Mouse (Mus musculus) hindbrain, postnatal 0 days (tissue): ENCODE data around the gene Rasa3. TPM values are rescaled to one million over a fixed set of nuclear protein-coding genes. Genes with fewer than 3 reads are reported as not detected.

Experiments used
- ATAC-seq: fragments of 200-750 bp; cut with Nextera tagmentation; 2 replicates; pipeline ENCODE4 v1.8.0; 2017; ENCODE audit warnings: mild to moderate bottlenecking, moderate TSS enrichment, moderate library complexity
- DNase-seq: peaks from one replicate; pipeline ENCODE4 v3.0.0-alpha.2; 2015; ENCODE audit warnings: low spot score
- H3K27ac ChIP-seq: fragments of 300-500 bp; sonication (generic); 2 replicates; pipeline ENCODE4 v1.5.1; 2014; ENCODE audit warnings: mild to moderate bottlenecking
- H3K27me3 ChIP-seq: fragments of 300-500 bp; sonication (generic); 2 replicates; pipeline ENCODE4 v1.6.1; 2014; ENCODE audit warnings: low read length, mixed read lengths; ENCODE audit not compliant: insufficient read depth
- H3K36me3 ChIP-seq: fragments of 300-500 bp; sonication (generic); 2 replicates; pipeline ENCODE4 v1.6.1; 2014; ENCODE audit warnings: low read length, mixed read lengths; ENCODE audit not compliant: insufficient read depth
- H3K4me1 ChIP-seq: fragments of 300-500 bp; sonication (generic); 2 replicates; pipeline ENCODE4 v1.6.1; 2014; ENCODE audit warnings: antibody characterized with exemption, low read length, mixed read lengths; ENCODE audit not compliant: insufficient read depth
- H3K4me2 ChIP-seq: fragments of 300-500 bp; sonication (generic); 2 replicates; pipeline ENCODE4 v1.6.1; 2014; ENCODE audit warnings: low read depth, mild to moderate bottlenecking, low read length, moderate library complexity, mixed read lengths
- H3K4me3 ChIP-seq: fragments of 300-500 bp; sonication (generic); 2 replicates; pipeline ENCODE4 v1.5.1; 2014; ENCODE audit warnings: low read length
- H3K9ac ChIP-seq: fragments of 300-500 bp; sonication (generic); replicated peaks from 2 replicates; pipeline ENCODE4 v1.6.1; 2014; ENCODE audit warnings: mild to moderate bottlenecking, low read length, moderate library complexity, mixed read lengths
- H3K9me3 ChIP-seq: fragments of 300-500 bp; sonication (generic); 2 replicates; pipeline ENCODE4 v1.6.1; 2016; ENCODE audit warnings: low read length, mixed read lengths
- CTCF ChIP-seq: IDR thresholded peaks from 2 replicates; pipeline ENCODE4 v1.5.1; 2016; ENCODE audit warnings: antibody characterized with exemption, control low read depth, low read depth
- WGBS: fragments of 180-500 bp; shearing (Covaris S2); extraction: QIAGEN DNeasy Blood & Tissue Kit; methylation state at CpG from one replicate; pipeline ENCODE4 v1.1.7; 2014; 5-methylcytosine and 5-hydroxymethylcytosine counted together
- polyA plus RNA-seq: library from polyadenylated mRNA; unstranded; fragments of >200 nt; fragmentation: Nextera tagmentation; extraction: Ambion mirVana; gene quantifications from 2 replicates; pipeline ENCODE4 v1.2.1, GENCODE M21; 2015
- total RNA-seq: library from RNA; depleted of rRNA; stranded (reverse); fragments of >200 nt; gene quantifications from 2 replicates; pipeline ENCODE4 v1.2.3, GENCODE M21; 2014

Gene Rasa3
- total and polyA plus RNA-seq, 2 experiments from 2014 or later: 29.4 to 85.2 TPM

GRCm38 (mm10) chr8:13647591-13647990 lies 29.8 kb downstream of the Rasa3 start:
- no peaks in the 10 kb centered on the region for H3K9me3 ChIP-seq
- ATAC-seq (no peak), DNase-seq (no peak)
- peaks cover 46% of the 10 kb centered on the region for H3K4me1 ChIP-seq
- 75% methylated on average over 5 of the region's 5 CpGs for WGBS
- H3K4me2 ChIP-seq: no peak overlapping the region
- no peak for TF ChIP-seq CTCF
- H3K36me3 ChIP-seq: no peaks in the 10 kb centered on the region
- no peak overlapping the region for H3K4me3 ChIP-seq
- 0 out of 2 replicates have a peak overlapping the region, but pooled peaks have one; percentile 2 for H3K27ac ChIP-seq
- no peaks in the 10 kb centered on the region for H3K27me3 ChIP-seq
- no peak overlapping the region for H3K9ac ChIP-seq

GRCm38 (mm10) chr8:13644932-13645676 lies 32.3 kb downstream of the Rasa3 start:
- no peaks in the 10 kb centered on the region for H3K27me3 ChIP-seq
- H3K4me3 ChIP-seq: no peak overlapping the region
- no peak overlapping the region for H3K4me2 ChIP-seq
- H3K36me3 ChIP-seq: no peaks in the 10 kb centered on the region
- TF ChIP-seq CTCF: no peak
- peak overlapping the region; percentile 73 for H3K27ac ChIP-seq
- ATAC-seq (no peak), DNase-seq (no peak)
- peaks cover 50% of the 10 kb centered on the region for H3K4me1 ChIP-seq
- H3K9ac ChIP-seq: no peak overlapping the region
- no peaks in the 10 kb centered on the region for H3K9me3 ChIP-seq
- 38% methylated on average over 6 of the region's 6 CpGs for whole genome bisulfite sequencing

- no peak overlapping the region for H3K4me3 ChIP-seq
- no peak overlapping the region for H3K4me2 ChIP-seq
- H3K27ac ChIP-seq: peak overlapping the region; percentile 73; the same call in 1 of the 2 replicates
- ATAC-seq (no peak; the same call in 1 of the 2 replicates), DNase-seq (peak; percentile 51)
- peaks cover 41% of the 10 kb centered on the region for H3K4me1 ChIP-seq
- peak; percentile 16; the same call in 1 of the 2 replicates for TF ChIP-seq CTCF
- H3K27me3 ChIP-seq: no peaks in the 10 kb centered on the region
- no peaks in the 10 kb centered on the region for H3K36me3 ChIP-seq
- 9% methylated on average over 6 of the region's 6 CpGs for WGBS
- H3K9me3 ChIP-seq: no peaks in the 10 kb centered on the region
- H3K9ac ChIP-seq: 0 out of 2 replicates have a peak overlapping the region, but pooled peaks have one; percentile 4
Measured at GRCm38 (mm10) chr8:13644155-13644554, 33.2 kb downstream of the Rasa3 start.

- Histone ChIP-seq H3K36me3 (no peaks in the 10 kb centered on the region), H3K9ac (no peak overlapping the region), H3K27ac (no peak overlapping the region), H3K9me3 (no peaks in the 10 kb centered on the region), H3K4me2 (no peak overlapping the region), H3K27me3 (no peaks in the 10 kb centered on the region), H3K4me3 (no peak overlapping the region), H3K4me1 (peaks cover 30% of the 10 kb centered on the region)
- no peak for DNase-seq
- no peak for ATAC-seq
- 75% methylated on average over 10 of the region's 10 CpGs for WGBS
- TF ChIP-seq CTCF: no peak
Measured at GRCm38 (mm10) chr8:13642659-13643181, 34.7 kb downstream of the Rasa3 start.

DNA sequence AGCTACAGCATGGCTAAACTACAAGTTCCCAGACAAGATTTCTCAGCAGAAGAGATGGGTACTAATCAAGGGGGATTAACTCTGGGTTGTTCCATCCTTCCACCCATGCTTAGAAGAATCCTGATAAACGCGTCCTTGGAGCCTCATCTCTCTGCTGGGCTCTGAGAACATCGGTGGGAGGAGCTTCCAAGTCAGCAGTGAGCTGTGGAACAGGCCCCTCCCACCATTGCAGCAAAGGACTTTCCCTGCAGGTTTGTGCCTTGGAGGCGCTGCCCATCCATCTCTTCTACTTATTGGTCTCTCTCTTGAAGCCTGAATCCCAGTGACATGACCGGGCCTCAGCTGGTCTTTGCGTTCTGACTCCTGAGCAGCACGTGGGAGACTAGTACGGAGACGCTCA lies 36.2 kb downstream of the Rasa3 start:
- Histone ChIP-seq H3K9ac (no peak overlapping the region), H3K27ac (peak overlapping the region; percentile 78; the same call in 1 of the 2 replicates), H3K4me1 (peaks cover 30% of the 10 kb centered on the region), H3K4me3 (no peak overlapping the region), H3K27me3 (no peaks in the 10 kb centered on the region), H3K9me3 (no peaks in the 10 kb centered on the region), H3K4me2 (no peak overlapping the region), H3K36me3 (no peaks in the 10 kb centered on the region)
- 64% methylated on average over 9 of the region's 9 CpGs for WGBS
- ATAC-seq (no peak), DNase-seq (no peak)
- TF ChIP-seq CTCF: no peak

- WGBS: 17% methylated on average over 9 of the region's 9 CpGs
- Histone ChIP-seq H3K4me2 (no peak overlapping the region), H3K27me3 (no peaks in the 10 kb centered on the region), H3K27ac (peak overlapping the region; percentile 78), H3K4me1 (peaks cover 26% of the 10 kb centered on the region), H3K9me3 (no peaks in the 10 kb centered on the region), H3K4me3 (no peak overlapping the region), H3K36me3 (no peaks in the 10 kb centered on the region), H3K9ac (no peak overlapping the region)
- ATAC-seq (peak; percentile 67), DNase-seq (no peak)
- no peak for TF ChIP-seq CTCF
Measured at GRCm38 (mm10) chr8:13640452-13640883, 36.9 kb downstream of the Rasa3 start.

DNA sequence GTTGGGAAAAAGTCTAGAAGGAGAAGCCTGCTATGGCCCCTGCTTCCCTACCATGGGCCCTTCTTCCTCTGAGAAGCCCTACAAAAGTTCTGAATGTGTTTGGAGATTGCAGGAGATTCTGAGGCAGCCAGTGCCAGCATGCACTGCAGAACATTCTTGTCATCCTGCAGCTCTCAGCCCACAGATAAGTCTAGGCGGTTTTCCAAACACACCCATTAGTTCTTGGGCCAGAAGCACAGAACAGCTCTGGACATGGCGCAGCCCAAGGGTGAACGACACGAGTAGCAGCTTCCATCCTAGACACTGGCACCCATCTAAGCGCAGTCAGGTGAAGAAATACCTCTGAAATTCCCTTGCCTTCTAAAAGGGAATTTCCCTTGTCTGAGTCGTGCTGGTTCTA lies 44.3 kb downstream of the Rasa3 start:
- TF ChIP-seq CTCF: no peak
- DNase-seq: no peak

More for the DNA sequence above, 44.3 kb downstream of the Rasa3 start:
- WGBS: 96% methylated on average over 6 of the region's 6 CpGs
- no peak overlapping the region for H3K27ac ChIP-seq
- peaks cover 3% of the 10 kb centered on the region; the same call in 1 of the 2 replicates for H3K9me3 ChIP-seq
- H3K4me3 ChIP-seq: no peak overlapping the region
- H3K4me1 ChIP-seq: no peaks in the 10 kb centered on the region
- H3K36me3 ChIP-seq: no peaks in the 10 kb centered on the region
- H3K4me2 ChIP-seq: no peak overlapping the region
- no peak for ATAC-seq
- H3K9ac ChIP-seq: no peak overlapping the region
- no peaks in the 10 kb centered on the region for H3K27me3 ChIP-seq
